Mouse (Mus musculus): Measurements from ENCODE around the gene Scamp4.

Gene Scamp4

DNA sequence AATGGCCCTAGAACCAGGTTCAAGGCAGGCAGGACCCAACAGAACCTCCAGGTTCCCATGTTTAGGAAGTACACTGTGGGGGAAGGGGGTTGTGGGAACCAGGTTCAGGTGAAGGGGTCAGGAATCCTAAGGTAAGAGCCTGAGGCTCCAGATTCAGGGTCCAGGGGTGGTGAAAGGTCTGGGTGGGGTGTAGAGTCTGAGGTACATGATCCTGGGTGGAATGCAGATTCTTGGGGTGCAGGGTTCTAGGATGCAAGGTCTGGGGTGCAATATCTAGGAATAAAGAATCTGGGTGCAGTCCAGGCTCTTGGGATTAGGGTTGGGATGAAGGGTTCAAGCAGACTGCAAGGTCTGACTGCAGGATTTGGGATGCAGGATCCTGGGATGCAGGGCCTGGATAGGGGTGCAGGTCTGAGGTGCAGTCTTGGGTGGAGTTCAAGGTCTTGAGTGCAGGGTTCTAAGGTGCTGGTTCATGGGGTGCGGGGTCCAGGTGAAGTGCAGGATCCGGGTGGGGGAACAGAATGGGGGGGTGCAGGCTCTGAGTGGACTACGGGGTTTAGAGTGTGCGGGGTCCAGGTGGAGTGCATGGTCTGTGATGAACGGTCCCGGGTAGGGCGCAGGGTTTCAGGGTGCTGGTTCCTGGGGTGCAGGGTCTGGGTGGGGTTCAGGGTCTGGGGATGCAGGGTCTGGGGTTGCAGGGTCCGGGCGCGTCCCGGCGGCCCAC lies 52.9 kb downstream of the Scamp4 start:
- DNase-seq, result no peak

DNA sequence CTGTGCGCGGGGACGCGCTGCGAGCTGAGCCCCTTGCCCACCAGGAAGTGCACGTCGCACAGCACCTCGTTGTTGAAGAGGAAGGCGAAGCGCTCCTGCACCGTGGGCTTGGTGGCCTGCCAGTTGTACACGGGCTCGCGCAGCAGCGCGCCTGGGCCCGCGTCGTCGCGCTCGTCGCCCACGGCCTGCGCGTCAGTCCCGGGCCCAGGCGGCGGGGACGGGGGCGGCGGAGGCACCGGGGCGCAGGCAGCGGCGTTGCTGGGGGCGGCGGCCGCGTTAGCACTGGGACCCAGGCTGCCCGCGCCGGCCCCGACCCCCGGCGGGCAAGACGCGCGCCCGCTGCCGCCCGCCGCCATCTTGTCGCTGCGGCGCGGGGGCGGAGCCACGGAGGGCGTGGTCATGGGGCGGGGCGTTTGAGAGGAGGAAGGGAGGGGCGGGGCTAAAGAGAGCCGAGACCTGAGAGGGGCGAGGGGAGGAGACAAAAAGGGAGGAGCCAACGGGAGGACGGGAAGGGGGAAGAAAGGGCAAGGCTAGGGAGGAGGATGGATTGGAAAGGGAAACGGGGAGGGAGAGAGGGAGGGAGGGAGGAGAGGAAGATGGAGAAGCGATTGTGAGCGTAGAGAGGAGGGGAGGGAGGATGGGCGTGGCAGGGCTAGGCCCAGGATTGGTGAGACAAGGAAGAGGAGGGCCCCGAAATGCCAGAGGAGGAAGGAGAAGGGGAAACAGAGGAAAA lies 53.6 kb downstream of the Scamp4 start:
- peak; percentile 99 for DNase-seq

DNA sequence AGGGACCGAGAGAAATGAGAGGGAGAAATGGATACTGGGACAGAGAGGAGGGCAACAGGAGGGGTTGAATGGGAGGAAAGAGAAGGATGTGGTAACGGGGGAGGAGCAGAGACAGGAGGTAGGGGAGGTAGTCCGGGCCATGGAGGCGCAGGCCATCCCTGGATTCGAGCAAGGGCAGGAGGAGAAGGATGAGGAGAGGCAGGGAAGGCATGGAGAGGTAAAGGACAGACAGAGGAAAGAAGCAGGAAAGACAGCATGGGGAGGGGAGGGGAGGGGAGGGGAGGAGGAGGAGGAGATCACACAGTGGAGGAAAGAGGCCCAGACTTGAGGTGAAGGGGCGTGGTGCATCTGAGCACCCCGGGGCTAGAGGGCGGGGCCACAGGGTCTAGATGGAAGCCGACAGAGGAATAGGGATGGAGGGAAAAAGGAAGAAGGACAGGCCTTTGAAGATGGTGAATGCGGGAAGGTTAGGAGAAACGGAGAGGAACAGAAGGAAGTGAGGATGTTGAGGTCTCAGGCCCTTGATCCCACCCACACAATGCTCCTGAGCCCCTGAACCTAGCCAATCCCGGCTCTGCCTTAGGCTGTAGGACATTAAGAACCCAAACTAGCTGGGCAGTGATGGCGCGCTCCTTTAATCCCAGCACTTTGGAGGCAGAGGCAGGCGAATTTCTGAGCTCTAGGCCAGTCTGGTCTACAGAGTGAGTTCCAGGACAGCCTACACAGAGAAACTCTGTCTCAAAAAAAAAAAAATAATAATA lies 54.4 kb downstream of the Scamp4 start, which contains the start of gene Btbd2:
Gene Btbd2 (minus strand): TSS at position 209 of the 761 bp plus-strand sequence.
- peak; percentile 45 for DNase-seq

GRCm38 (mm10) chr10:80658194-80658840 lies 55.6 kb downstream of the Scamp4 start:
- no peak for DNase-seq

DNA sequence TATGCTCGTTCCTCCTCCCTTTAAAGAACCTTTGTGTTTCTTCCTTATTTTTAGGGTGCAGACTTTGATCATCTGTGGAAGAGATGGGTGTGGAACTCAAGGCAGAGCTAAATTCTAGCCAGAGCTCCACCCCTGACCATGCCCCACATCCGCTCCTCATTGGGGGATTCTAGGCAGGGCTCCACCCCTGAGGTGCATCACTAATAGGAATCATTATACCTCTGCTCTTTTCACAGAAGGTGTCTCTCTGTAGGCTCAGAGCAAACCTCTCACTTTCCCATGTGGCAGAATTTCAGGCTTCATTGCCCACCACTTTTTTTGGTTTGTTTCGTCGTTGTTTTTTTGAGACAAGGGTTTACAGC lies 56.1 kb downstream of the Scamp4 start:
- DNase-seq, result no peak

DNA sequence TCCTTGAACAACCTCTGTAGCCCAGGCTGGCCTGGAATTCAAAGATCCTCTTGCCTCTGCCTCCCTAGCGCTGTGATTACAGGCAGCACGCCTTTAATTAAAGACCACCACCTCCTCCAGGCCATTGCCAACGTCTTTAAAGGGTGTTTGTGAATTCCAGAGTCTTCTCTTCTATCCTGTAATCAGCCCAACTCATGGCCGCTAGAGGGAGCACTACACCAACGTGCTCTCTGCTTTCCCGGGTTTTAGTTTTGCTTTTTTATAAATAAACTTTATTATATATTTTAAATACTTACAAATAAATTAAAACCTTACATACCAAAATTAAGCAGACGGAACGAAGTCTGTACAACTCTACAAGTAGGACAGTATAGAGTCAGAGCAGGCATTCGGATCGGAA lies 56.5 kb downstream of the Scamp4 start:
- peak; percentile 87 for DNase-seq

- DNase-seq, result peak; percentile 81
Measured at GRCm38 (mm10) chr10:80661149-80661548, 58.5 kb downstream of the Scamp4 start.

DNA sequence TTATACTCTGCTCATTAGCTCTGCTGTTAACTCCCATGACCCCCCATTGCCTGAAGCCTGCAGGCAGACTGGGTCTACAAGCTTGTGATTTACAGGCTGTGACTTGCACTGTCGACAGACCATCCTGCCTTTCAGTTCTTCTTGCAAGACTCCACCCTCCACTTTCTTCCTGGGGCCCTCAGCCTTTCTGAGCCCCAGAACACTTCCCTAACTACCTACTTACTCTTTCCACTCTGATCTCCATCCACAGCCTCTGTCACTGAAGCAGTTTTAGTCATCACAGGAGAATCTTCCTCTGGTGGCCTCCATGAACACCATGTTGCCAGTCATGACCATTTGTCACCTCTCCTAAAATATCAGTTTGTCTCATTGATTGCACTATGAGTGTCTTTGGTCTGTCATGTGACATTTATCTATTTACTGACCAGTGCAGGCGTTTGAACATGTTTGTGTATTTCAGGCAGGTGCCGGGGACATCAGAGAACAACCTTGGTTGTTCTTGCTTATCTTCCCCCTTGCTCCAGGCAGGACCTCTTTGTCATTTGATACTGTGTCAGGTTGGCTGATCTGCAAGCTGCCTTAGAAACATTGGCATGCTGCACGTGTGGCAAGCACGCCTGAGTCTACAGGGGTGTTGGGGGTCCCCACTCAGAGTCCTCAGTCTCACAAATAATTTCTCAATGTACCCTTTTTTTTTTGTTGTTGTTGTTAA lies 61.0 kb downstream of the Scamp4 start:
- DNase-seq, result no peak

- DNase-seq, result peak; percentile 94
Measured at GRCm38 (mm10) chr10:80664197-80665015, 61.7 kb downstream of the Scamp4 start.

GRCm38 (mm10) chr10:80665016-80665380 lies 62.3 kb downstream of the Scamp4 start:
- DNase-seq, result peak; percentile 91

All from lung, postnatal 10 days (tissue).